Mouse (Mus musculus) retina, adult 2 months (tissue): ENCODE results near the gene Srrm2.

Source experiments
- DNase-seq: peaks from one replicate; pipeline ENCODE4 v3.0.0-alpha.2; 2012; ENCODE audit warnings: low read depth, low spot score

Srrm2 gene

DNA sequence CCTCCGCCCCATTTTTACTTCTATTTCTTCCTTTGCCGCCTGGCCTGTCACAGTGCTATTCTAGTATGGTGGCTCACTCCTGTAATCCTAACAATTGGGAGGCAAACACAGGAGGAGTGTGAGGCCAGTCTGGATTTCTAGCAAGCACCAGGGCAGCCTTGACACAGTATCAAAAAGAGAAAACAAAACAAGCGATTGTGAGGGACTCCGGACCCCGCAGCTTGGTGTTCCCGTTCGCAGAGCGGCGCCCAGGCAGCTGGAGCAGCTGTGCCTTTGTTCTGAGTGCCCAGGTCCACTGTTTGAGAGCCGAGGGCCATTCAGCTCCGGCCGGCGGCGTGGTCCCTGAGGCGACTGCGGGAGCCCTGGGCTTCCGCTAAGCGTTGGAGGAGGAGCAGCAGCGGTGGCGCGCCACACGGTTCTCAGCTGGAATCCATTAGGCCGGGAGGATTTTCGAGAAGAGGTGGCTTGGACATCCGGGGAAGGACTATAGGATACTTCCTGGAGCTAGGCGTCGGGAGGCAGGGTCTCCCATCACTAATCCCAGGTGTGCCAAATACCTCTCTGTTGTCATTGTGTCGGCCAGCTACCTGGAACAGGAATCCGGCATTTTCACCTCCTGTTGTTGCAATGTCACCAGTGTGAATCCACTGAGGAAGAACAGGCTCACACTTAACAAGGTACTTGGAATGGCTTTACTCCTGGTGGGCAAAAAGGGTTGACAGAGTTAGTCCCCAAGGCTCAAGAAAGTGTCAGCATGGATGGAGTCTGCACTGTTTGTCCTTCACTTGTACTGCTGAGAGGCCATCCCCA, at the start of gene Srrm2:
Srrm2 (plus strand) TSS at position 264 of the 810 bp plus-strand sequence.
- no peak for DNase-seq

DNA sequence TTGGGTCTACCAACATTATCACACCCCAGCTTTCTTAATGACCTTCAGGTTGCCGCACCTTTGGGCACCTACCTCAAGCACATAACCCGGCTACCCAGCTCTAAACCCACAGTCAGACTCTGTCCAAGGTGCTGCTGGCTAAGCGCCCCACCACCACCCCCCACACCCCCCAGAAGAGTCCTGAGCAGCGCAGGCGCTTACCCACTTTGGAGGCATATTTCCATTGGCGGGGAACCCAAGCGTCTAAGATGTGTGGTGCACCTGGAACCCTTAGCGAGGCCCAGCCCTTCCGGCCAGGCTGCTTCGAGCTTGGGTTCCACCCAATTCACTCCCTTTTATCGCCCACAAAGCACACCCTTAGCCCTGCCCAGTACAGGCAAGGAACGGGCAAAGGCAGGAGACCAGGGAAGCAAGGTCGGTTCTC, 49.7 kb upstream of the Srrm2 start, which contains the start of gene Paqr4:
Paqr4 (minus strand) TSS at position 270 of the 424 bp plus-strand sequence.
- no peak for DNase-seq

DNA sequence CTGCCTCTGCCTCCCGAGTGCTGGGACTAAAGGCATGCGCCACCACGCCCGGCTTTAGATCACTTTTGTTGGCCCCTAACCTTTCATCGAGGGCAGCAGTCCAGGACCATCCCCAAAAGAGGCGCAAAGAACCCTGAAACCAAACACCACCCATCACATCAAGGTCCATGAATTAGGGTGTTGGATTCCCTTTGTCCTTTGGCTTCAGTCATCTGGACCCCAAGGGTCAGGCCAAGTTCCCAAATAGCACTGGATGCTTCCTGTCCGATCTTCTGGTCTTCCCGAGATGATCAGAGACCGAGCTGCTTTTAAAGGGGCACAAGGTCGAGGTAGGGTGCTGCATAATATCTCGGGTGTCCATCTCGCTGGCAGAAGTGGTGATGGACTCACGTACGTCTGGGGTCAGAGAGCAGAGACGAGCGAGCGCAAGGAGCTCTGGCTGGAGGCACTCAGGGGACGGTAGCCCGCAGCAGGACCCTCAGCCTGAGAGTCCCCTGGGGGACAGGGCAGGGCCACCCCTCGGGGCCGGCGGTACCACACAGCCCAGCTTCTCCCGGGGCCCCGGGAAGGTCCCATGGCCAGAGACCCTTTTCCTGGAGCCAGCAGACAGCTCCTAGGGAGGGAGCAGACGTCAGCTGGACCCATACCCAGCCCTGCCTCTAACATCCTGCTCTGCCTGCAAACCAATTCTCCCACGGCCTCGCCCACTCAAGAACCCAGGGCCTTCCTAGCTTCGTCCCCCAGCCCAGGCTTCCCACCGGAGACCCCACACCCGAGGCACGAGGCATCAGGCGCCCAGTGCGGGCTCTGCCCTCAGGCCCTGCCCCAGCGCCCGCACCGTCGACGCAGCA, 48.7 kb upstream of the Srrm2 start:
- no peak for DNase-seq

DNA sequence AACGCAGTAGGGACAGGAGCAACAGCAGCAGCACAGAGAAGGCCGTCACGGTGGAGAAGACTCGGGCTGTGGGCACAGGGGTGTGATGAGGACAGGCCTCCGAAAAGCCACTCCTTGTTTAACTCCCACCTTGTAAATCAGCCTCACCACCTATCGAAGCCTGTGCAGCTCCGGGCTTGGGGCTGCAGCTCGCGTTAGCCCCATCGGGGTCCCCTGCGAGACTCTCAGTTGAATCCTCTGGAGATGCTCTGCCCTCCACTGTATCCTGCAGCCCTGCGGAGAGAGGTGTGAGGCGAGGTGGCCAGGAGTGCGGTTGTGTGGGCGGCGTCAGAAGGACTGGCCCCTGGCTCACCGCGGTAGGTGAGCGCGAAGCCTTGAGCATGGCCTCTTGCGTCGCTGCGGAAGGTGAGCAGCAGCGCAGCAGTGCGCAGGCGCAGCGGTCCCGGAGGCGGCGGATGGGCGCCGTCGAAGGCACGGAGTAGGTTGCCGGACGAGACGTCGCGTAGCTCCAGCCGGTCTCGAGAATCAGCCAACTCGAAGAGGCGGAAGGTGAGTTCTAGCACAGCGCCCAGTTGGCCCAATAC, 48.0 kb upstream of the Srrm2 start:
- no peak for DNase-seq

DNA sequence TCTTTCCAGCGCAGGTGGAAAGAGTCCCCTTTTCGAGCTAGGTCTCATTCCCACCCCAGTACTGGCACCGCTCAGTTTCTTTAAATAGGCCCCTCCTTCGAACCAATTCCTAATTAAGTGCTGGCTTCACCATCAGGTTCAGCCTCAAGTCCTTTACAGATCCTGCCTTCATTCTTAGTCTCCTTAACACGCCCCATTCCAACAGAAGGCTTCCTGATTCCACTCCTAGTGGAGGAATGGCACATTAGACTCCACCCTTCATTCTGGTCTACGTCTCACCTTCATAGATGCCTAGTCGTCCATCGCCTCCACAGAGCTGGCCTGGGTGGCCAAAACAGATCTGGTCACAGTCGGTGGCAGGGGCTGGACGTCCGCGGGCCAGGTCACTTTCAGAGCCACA, 47.4 kb upstream of the Srrm2 start:
- no peak for DNase-seq

DNA sequence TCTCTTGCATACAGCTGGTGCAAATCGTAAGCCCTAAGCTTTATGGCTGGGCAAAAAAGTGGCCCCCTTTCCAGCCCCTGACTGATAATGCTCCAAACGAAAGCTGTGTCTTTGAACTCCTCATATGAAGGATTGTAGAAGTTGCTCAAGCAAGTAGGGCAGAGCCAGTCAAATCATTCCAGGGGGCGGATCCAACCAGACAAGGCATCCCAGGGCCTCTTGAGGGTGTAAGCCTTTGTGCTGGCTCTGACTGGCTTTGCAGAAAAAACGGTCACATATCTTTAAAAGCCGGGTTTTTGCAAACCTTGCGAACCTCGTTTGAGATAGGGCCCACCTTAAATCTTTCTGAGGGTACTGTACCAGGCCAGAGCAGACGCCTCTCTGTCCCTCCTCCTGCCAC, 46.3 kb upstream of the Srrm2 start:
- no peak for DNase-seq

DNA sequence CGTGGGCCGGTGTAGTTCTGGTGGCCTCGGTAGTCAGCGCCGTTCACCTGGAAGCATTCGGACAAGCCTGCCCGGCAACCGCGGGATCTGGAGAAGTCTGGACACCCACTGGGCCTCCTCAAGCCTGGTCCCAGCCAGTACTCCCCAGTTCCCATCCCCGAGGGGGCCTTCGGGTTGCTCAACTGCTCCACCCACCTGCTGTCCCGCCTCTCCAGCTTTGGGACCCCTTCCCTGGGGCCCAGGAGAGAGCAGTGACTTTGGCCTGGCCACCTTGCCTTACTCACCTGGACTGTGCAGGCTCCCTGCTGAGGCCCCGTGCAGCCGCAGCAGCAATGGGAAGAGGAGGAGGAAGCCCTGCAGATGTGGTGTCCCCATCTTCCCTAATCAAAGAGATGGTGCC, 45.7 kb upstream of the Srrm2 start:
- no peak for DNase-seq

DNA sequence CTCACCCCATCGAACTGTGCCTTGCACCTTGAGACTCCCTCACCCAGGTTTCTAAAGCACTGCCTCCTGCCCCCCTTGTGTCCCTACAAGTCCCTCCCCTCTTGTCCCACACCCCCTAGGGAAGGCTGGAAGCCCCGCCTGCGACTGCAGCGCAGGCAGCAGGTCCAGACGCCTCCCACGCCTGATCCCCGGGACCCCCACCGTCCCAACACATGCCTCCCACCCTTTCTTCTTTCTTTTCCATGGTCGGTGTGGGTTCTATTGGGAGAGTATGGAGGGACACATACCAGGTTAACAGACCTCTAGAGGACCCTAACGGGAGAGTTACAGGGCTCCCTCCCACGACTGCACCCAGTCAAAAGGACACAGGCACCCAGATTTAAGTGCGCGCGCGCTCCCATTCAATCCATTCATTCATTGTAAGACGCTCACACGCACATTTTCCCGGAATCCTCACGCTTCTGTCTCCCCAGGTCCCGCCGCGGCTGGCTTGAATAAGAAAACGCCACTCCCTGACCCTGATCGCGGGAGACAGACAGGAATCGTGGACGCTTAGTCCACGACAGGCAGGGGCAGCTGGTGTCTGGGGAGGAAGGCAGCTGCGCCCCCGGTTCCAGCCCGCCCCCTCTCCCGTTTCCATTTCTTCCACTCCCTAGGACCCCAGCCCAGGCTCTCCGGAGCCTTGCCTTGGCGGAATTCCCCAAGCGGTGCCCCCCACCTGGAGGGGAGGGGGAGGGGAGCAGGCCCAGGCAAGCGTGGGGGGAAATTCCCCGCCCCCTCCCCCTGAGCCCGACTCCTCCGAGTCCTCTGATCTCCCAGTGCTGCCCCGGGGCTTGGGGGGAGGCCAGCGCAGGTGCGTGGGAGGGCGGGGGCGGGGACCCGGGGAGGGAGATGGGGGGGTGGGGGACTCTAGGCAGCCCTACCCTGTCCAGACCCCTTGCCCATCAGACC, 44.8 kb upstream of the Srrm2 start, which contains the start of gene Kremen2:
Kremen2 (minus strand) TSS at position 533 of the 951 bp plus-strand sequence.
- DNase-seq = no peak

DNA sequence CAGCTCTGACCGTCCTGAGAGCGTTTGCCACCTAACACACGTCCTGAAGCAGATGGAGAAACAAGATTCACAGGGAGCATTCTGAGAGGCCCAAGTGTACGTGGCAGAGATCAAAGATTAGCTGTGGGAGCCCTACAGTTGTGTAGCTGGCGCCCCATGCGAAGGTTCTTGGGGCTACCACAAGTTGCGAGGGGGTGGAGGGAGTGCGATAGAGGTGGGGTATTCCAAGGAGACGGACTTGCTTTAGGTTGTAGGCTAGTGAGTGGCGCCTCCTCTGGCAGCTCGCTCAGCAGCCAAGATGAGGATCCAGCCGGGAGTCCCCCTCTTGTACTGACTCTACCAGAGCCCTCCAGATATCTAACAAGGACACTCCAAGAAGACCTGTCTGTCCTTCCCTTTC, 44.0 kb upstream of the Srrm2 start:
- no peak for DNase-seq

DNA sequence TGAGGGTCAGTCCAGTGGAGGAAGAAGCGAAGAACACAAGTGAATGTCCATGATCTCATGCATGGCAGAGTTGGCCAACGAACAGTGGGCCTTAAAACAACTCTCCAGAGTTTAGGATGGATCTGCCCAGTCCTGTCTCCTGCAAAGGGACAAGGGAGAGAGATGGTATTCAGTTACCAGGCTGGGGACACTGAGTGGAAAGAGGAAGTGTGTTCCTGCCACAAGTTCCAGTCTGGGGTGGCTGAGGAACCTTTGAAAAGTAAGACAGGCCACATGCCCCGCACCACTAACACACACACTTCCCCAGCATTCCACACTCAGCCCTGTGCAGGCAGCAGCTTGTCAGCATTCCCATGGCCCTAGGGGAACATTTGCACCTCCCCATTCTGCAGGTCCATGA, 43.6 kb upstream of the Srrm2 start:
- DNase-seq = no peak

DNA sequence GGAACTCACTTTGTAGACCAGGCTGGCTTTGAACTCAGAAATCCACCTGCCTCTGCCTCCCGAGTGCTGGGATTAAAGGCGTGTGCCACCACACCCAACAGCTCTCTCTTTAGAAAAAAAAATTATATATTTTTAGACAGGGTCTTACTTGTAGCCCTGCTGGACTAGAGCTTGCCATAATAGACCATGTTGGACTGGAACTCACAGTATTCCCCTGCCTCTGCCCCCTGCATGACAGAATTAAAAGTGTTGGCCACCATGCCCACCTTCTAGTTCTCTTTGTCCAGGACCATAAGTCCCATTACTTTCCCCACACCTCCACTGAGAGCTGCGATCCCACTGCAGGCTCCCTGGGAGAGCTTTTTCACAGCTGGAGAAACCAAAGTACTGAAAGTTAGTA, 42.9 kb upstream of the Srrm2 start:
- DNase-seq = no peak

DNA sequence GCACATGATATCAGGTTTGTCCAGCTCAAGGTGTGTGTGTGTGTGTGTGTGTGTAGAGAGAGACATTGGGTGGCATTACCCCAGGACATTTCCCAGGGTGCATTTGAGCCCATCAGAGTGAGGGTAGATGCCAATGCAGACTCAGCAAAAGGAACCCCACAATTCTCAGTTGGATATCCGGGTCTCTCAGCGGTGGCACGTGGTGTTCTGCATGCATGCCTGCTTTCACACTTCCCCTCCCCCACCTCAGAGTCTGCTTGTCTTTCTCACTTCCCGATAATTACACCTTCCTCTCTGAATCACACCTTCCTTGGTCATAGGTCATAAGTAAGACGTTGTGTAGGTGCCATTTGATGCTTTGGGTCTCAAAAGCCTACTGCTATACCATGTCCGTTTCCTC, 42.3 kb upstream of the Srrm2 start:
- no peak for DNase-seq

DNA sequence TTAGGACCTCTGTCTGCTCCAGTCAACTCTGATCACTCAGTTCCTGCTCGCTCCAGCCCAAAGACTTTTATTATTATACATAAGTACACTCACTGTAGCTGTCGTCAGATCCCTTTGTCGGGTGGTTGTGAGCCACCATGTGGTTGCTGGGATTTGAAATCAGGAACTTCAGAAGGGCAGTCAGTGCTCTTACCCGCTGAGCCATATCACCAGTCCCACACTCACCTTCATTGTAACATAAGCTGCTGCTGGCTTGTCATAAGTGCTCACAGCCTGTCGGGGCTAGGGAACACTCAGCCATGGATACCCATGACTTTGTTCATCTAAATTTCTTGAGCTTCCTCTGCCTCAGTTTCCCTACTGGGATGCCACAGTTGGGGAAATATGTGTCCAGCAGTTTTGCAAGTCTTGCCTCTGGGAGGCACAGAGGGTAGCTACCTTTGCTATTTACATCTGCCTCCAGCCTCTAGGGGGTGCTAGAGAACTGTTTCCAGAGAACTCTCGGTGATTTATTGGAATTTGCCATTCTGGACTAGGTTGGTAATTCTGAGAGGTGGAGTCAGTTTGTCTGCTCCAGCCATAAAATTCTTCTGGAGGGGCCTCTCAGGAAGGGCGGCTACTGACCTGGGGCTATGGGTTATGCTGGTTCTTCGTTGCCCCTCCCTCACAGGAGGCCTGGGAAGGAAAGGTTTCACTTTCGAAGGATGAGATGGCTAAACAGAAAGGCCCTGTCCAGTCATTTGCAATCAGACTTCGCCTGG, 41.5 kb upstream of the Srrm2 start:
- DNase-seq = no peak

DNA sequence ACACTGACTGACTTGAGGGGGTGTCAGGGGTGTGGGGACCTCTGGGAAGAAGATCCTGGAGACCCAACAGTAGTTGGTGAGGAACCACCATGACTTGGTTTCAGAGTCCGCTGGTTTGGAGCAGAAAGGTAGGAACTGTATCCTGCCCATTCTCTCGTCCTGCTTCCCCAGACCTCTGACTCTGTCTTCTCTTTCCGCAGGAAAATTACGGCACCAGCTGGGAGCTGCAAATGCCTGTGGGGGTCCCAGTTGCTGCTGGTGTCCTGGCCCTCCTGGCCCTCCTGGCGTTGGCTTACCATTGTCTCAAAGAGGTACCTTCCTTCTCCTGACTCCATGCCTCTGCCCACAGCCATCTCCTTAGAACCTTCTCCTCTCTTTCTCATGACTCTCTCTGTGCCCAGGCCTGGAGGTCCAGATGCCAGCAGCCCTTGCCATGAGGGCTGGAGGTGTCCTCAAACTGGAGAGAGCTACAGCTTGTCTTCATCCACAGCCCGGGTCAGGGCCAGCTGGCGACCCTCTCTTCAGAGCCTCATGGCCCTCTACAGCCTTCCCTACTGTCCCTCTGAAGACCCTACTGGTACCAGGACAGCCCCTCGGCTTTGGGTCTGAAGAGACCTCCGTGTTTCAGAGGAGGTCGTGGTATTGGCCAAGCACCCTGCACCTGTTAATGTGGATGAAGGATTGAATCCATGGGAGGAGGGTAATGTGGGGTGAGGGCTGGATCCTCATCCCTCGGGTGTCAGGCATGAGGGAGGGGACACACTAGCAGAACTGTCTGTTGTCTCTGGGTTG, 40.7 kb upstream of the Srrm2 start:
- no peak for DNase-seq

DNA sequence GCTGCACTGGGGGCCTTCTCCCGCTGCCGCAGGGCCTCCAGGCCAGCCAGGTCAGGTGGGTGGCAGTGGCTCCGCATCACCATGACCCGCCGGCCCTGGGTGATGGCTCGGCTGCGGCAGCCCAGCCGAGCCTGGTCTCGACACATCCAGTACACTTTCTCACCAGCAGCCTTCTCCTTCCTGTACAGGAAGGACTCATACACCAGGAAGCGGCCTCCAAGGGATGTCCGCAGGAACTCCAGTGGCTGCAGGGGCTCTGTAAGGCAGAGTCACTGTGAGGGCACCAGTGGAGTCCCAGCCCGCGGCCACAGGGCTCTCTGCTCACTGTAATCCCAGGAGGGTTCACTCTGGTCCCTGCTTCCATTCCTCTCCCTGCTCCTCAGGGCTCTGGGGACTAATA, 34.6 kb upstream of the Srrm2 start:
- DNase-seq = no peak

DNA sequence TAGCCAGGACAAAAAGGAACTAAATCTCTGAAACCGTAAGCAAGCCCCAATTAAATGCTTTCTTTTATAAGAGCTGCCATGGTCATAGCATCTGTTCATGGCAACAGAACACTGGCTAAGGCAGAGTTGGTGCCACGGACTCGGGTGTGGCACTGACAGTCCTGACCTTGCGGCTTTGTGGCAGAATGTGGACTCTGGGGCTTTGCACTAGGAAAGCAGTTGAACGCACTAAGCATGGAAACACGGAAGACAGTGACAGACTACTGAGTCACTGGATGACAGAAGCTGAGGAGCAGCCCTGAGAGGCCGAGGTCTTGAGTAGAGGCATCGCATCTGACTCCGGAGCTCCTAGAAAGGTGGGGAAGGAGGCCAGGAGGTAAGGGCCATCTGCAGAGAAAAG, 32.8 kb upstream of the Srrm2 start:
- no peak for DNase-seq

DNA sequence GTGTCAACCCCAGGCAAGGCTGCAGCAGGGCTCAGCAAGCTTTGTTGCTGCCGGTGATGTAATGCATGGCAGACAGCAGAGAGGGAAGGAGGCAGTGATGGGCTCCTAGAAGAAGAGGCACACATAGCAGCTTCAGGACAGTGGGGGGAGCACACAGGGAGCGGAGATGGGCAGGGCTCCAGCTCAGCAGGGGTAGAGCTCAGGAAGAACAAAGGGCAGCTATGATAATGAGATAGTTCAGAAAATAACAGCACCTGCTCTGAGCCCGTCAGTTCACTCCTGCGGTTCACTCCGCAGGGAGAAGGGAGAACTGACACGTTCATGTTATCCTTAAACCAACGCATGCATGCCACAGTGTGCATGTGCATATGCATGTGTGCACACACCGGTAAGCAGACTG, 31.5 kb upstream of the Srrm2 start:
- DNase-seq = no peak

DNA sequence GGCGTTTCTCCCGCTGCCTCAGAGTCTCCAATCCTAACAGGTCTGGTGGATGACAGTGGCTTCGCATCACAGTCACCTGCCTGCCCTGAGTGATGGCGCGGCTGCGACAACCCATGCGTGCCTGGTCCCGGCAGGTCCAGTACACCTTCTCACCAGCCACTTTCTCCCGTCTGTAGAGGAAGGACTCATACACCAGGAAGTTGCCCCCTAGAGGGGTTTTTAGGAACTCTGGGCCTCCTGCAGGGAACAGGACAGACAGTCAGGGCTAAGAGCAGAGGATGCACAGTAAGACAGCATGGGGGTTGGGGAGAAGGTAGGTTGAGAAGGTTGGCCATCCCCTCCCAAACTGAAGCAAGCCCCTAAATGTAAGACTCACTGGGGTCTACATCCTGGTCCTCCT, 30.1 kb upstream of the Srrm2 start:
- DNase-seq = no peak

DNA sequence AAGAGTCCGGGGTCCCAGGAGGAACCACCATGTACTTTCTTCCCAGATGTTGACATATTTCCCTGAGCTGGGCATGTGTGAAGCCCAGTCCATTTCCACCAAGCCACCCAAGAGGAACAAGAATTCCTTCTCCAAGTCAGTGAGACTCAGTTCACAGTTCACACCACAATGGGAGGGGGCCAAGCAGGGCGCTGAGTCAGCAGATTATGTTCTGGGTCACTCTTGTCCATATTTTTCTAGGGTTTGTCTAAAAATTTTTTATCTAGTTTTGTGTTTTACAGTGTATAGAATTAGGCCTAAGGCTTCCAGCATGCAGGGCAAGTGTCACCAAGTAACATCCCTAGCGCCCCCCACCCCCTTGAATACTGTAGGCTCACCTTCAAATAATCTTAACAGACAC, 29.2 kb upstream of the Srrm2 start:
- no peak for DNase-seq

DNA sequence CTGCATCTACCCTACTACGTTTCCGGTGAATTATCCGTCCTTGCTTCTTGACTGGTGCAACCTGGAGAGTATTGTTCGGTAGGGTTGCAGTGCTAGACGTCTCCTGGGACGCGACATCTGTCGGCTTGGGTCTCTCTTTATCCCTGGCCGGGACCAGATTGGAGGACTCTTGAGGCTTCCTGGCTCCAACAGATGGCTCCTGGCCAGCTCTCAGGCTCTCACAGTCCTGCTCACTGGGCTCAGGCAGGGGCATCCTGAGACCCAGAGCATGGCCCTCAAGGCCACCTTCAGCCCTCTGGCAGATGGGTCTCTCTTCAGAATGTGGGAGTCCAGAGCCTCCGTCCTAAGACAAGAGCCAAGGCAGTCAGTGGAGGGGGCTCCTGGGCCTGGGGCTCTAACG, 27.4 kb upstream of the Srrm2 start:
- DNase-seq = no peak
